Mouse (Mus musculus) natural killer cell, adult 2 months (primary cell): ENCODE data around the gene Raet1e.
"Not testable (repeated sequence)": the region's sequence is repeated elsewhere in the genome, so short reads cannot be mapped to it uniquely, and the experiment has no call there.

Experiments used
- DNase-seq, 2 experiments: peaks; one replicate each; pipeline ENCODE4 v3.0.0; 2022; ENCODE audit warnings: low spot score in 2 of 2

Gene Raet1e

DNA sequence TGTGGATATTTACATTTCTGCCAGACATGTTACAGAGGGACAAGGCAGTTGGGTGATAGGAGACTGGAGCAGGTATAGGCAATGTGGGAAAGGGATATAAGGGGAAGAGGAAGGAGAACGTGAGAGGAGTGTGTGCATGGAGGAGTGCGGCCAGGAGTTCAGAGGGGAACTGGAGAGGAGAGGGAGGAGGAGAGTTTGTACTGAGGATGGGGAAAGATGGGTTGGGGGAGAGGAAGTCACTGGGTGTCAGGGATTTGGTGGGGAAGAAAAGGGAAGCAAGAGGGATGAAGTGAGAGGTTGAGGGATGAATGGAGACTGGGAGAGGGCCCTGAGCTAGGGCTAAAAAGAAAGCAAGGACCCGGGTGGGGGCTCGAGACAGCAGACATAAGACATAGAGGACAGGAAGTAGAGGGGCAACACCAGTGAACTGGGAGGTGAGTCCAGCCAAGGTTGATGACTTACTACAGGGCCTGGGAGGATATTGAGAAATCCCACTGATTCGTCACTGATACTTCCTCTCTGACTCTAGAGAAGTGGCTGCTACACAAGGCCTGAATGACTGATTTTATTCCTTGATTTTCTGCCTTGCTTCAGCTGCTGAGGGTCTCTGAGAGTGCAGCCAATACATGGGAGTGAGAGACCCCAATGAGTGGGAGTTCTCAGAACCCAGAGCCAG is 7.1 kb downstream of the Raet1e start:
- DNase-seq, result not testable (repeated sequence)

DNA sequence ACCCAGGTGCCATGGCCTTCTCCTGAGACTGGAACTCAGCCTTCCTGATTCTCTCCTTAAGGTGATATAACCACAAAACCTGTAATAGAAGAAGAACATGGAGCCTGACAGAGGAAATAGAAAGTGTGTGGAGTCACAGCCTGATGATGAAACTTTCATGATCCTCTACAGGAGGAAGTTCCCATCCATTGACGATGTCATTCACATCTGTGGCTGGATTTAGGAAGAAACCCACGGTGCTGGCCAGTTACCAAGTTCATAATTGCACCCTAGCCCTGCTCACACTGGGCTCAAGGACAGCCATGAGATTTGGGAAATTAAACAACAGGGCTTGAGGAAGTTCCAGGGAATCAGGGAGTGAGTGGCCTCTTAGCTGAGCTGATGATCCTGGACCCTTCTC is 7.7 kb downstream of the Raet1e start:
- DNase-seq, result not testable (repeated sequence)

DNA sequence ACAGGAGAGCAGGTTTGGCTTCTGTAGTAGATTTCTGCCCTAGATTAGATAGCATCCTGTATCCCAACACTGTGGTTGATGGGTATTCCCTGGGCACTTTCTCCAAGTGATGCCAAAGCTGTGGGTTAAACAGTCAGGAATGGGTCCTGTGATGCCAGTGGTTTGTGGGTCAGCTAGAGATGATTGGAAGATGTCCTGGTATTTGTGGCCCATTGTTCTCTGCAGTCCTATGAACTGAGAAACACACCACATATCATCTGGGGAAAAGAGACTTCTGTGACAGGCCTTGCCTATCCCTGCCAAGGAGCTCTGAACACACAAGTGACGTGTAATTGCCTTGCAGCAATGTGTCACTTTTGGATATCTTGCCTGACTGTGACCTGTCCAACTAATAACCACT is 8.7 kb downstream of the Raet1e start:
- not testable (repeated sequence) for DNase-seq

DNA sequence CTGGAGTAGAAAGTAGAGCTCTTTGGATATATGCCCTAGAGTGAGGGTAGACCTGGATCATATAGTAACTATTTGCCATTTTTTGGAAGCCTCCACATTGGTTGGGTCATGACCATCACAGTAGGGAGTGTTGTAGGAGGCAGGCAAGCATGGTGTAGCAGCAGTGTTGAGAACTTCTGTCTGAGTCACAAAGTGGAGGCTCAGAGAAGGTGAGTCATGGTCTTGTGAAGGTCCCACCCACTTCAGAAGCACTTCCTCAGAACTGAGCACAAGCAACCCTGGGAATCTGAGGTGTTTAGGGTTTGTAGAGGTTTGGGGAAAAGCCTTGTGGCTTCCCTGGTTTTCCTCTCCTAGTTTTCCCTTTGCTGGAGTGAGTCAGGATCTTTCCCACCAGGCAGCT is 10.7 kb downstream of the Raet1e start:
- DNase-seq, result not testable (repeated sequence)

DNA sequence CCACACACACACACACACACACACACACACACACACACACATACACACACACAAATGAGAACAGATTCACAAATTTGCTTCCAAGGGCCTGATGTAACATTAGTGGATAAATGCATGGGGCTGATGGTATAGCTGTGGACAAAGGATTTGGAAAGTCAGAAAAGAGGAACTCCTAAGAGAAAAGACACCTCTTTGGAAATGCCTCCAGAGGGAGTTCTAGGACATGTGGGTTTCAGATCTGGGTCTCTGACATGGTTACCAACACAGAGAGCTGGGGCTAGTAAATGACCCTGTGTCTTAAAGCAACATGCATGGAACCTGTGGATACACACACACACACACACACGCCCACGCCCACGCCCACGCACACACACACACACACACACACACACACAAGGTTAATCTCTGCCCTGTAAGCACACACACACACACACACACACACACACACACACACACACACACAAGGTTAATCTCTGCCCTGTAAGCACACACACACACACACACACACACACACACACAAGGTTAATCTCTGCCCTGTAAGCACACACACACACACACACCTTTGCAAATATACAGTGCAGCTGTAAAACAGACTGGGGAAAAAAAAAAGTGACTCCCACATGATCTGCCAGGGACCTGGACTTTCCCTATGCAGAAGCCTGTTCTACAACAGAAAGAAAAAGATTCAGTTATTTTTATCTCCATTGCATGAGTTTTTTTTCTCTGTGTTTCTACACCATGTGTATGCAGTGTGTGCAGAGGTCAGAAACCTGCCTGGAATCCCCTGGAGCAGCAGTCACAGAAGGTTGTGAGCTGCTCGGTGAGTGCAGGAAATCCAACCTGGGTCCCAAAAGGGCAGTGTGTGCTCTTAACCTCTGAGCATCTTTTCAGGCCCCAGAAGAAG is 14.3 kb downstream of the Raet1e start:
- not testable (repeated sequence) for DNase-seq

DNA sequence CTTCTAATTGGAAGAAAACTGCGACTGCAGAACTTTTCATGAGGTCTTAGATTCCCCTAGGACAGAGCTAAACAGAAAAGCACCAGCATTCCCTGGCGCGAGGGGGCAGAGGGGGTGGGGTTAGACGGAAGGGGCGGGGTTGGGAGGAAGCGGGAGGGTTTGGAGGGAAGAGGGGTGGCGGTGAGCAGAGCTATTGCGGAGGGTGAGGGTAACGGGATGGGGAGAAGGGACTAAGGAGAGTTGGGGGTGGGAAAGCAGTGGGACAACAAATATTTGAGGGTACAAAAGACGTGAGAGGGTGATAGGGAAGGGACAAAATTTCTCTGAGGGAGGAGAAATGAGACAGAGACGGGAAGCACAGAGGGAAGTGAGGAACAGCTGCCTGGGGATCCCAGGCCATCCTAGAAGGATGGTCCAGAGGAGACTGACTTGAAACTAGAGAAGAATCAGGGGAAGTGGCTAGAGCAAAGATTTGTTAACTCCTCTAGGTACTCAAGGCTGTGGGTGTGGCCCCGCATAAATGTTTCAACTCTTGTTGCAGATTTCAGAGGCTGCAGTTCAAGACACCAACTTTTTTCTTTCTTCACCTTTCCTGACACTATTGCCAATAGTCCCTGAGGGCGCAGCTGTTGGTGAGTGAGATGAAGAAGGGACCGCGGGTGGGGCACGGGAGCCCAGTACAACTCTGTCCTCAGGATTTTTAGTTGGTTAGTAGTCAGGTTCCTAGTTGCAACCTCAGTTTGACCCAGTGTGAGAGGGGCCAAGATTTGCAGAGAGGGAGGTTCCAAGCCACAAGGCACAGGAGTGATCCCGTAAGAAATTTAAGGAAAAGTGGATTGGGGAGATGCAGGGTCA is 15.2 kb downstream of the Raet1e start:
- not testable (repeated sequence) for DNase-seq

DNA sequence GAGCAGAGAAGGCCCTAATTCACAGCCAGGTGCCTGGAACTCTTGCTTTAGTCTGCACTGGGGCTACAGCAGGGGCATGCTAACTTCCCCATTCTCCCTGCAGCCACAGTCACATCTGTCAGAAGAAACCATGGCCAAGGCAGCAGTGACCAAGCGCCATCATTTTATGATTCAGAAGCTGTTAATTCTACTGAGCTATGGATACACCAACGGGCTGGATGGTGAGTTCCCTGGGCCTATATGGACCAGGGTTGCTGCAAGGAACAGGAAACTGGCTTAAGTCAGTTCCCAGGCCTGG is 15.8 kb downstream of the Raet1e start:
- DNase-seq, result not testable (repeated sequence)

DNA sequence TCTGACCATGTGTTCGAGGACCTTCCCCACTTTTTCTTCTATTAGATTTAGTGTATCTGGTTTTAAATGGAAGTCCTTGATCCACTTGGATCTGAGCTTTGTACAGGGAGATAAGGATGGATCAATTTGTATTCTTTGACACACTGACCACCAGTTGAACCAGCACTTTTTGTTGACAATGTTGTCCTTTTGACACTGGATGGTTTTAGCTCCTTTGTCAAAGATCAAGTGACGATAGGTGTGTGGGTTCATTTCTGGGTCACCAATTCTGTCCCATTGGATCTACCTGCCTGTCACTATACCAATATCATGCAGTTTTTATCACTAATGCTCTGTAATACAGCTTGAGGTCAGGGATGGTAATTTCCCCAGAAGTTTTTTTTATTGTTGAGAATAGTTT is 18.1 kb downstream of the Raet1e start:
- not testable (repeated sequence) for DNase-seq

DNA sequence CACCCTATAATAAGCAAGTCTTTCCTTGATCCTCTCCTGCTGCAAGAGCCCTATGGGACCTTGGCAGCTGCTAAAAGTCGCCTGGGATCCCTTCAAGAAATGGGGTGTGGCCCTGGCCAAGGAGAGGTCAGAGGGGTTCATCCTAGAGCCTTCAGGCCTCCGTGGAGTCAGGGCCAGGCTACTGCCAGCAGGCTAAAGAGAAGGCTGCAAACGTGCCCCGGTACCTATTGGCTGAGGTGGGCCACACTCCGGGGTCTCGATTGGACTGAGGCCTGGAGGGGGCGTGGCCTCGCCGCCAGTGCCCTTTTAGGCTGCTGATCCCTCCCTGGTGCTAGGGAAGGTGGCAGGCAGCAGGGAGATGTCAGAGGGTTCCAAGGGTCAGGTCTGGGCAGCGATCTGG is 32.7 kb downstream of the Raet1e start:
- DNase-seq, result not testable (repeated sequence)

DNA sequence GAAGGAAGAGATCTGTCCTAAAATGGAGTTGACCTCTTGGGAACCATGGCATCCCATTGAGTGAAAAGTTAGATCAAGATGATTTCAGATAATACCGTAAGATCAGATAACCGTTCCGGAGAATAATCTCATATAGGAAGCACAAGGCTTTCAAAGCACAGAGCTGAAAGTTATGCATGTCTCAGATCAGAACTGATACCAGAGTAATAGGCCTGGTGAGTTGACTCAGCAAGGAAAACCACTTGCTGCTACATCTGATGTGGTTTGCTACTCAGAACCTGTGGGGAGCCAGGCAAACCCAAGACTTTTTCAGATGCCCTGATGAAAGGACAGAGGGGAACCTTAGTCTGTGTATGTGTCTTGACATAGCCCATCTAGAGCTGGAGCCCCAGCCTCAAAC is 43.0 kb downstream of the Raet1e start:
- not testable (repeated sequence) for DNase-seq

DNA sequence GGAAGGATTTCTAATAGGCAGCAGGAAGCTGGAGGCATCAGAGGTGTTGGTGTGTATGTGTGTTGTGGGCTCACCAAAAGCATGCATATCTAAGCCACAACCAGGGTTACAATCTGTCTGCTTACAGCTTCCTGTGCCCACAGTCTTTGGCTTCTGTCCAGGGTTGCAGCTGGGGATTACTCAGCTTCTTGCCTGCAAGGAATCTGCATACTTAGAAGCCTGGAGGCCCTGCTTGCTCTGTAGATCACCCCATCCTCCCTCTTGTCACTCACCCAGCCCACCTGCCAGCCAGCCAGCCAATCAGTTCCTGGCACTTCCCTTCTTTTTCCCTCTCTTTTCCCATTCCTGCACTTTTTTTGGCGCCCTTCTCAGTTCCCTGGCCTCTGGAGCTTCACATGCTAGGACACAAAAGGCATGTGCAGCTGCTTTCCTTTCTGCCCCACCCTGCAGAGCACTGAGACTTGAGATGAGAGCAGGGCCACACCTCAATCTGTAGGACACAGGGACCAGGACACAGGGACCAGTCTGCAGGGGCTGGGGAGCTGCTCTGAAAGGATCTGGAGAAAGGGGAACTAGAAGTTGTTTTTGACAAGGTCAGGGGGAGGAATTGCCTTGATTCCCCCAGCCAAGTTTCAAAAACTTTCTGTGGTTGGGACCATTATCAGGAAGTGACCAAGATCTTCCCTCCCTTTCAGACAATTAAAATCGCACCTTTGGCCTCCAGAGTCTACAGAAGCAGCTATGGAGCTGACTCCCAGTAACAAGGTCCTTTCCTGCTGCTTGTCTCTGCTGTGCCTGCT is 44.6 kb downstream of the Raet1e start:
- DNase-seq, result not testable (repeated sequence)

DNA sequence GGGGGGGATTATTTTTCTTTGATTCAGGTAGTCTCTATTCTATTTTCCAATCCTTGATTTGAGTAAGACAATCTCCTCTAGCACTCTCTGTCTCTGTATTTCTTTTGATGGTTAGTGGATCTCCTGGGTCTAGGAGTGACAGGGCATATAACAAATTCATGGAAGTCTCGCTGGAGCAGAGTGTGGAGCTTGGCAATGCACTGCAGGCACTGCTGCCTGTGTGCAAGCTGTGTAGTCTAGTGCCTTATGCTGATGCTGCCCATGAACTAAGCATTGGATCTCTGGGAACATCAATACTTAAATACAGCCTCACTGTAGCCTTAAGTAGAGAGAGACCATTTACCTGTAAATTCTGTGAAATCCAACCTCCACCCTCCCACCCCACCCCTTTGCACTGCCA is 48.1 kb downstream of the Raet1e start:
- DNase-seq, result not testable (repeated sequence)

DNA sequence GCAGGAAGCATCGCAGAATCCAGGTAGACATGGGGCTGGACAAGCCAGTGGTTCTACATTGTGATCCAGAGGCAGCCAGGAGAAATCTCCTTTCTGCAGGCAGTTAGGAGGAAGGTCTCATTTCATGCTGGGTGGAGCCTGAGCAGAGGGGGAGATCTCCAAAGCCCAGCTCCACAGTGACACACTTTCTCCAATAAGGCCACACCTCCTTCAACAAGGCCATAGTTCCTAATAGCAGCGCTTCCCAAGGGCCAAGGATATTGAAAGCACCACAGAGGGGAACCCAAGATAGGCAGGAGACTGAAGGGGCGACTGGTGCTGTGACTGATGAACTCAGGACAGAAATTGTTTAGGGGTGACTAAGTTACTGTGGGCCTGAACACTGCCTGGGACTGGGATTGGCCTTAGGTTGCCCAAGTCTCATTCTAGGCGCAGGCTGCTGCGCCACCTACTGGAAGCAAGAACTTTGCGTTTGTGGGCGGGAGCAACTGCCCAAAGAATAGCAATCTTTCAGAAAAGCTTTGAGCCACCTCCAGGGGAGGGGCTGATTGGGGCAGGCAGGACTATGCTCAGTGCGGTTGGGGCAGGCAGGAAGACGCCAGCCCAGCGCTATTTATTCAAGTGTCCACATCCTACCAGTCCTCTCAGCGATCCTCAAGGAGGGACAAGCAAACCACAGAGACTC is 53.8 kb downstream of the Raet1e start:
- DNase-seq, result peak; percentile 16 to 38

DNA sequence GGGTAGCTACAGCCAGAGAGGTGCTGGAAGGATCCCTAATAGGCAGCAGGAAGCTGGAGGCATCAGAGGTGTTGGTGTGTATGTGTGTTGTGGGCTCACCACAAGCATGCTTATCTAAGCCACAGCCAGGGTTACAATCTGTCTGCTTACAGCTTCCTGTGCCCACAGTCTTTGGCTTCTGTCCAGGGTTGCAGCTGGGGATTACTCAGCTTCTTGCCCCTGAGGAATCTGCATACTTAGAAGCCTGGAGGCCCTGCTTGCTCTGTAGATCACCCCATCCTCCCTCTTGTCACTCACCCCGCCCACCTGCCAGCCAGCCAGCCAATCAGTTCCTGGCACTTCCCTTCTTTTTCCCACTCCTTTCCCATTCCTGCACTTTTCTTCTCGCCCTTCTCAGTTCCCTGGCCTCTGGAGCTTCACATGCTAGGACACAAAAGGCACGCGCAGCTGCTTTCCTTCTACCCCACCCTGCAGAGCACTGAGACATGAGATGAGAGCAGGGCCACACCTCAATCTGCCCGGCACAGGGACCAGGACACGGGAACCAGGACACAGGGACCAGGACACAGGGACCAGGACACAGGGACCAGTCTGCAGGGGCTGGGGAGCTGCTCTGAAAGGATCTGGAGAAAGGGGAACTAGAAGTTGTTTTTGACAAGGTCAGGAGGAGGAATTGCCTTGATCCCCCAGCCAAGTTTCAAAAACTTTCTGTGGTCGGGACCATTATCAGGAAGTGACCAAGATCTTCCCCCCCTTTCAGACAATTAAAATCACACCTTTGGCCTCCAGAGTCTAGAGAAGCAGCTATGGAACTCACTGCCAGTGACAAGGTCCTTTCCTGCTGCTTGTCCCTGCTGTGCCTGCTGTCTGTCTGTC is 65.3 kb downstream of the Raet1e start:
- peak; percentile 34 to 38 for DNase-seq

DNA sequence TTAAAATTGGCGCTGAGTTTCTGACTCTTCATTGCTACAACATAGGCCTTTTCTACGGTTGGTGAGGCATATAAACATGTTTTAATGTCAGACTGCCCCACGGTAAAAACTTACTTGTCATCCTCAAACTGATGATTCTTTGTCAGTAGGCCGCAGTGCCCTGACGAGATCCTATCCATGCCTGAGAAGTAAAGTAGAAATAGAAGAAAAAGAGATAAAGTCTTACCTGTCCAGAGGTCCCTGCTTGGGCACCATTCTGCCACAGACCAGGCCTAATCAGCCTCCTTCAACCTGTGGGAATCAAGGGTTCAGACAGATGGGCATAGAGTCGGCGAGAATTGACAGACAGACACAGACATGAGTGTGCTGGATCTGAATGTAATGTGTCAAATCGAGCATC is 106.7 kb downstream of the Raet1e start:
- no peak for DNase-seq

DNA sequence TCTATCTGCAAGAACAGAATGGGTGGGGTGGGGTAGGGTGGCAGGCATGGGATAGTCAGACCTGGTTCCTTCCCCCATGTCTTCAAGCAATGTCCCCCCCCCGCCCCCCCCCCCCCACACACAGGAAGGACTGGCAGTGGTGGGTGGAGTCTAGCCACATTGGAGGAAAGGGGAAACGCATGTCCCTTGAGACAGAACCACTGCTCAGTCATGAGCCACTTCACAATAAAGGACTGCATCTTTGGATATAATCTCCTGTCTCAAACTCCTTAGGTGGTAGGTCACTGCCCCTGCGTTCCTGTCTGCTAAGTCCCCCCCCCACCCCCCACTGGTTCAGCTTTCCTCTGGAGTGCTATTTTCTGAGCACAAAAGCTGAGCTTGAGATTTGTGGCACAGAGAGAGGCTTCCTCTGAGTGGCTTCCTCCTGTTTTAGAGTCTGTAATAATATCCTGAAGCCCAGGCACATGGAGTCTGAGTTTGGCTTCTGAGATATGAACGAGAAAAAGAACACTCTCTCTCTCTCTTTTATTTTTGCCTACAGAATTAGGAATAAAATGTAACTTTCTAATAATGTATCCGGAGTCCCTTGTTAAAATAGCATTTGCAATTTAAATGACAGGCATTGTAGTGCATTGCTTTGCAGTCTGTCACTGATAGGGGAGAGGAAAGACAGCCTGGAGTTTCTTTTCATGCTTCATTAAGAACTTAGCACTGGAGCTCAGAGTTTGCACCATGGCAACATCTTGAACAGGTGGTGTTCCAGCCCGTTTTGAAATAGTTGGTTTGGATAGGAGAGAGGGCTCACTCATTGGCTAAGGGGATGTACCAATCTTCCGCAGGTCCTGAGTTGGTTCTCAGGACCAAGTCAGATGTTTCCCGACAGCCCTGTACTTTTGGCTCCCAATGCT is 112.8 kb downstream of the Raet1e start:
- DNase-seq, result not testable (repeated sequence)

DNA sequence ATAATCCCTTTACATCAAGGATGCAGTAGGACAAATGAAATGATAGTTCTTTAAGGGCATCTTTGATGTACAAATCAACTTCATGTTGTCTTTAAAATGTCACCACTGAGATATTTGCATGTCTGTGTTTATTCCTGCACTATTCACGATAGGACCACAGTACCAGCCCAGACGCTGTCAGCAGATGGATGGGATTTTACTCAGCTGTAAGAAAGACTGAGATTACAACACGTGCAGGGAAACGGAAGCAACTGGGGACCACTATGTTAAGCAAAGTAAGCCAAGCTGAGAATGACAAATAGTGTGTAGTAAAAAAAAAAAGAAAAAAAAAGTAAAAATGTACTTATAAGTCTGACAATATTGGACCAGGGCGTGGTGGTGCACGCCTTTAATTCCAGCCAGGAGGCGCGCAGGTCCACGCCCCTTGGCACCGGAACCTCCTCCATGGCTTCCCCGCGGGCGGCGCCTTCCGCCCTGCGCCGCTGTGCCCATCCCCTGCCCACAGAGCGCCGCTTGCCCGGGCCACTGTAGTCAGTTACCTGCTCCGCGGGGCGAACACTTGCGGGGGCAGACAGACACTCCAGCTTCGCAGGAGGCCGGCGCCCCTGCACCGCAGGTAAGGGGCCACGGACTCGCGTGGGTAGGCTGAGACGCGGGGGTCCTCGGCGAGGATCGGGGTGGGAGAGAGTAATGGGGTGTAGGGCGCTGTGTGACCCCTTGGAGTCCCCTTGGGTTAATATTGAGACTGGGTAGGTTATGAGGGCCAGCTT is 114.7 kb downstream of the Raet1e start:
- not testable (repeated sequence) for DNase-seq
